ENCODE assay signal across 17 mouse cellular contexts in genomic region chr10:76801237-76801641, GRCm38 (mm10).
DNase-seq lines count a peak whose midpoint lies in the region; ATAC-seq and TF ChIP-seq lines count a peak whose summit lies in the region.
"Had no signal": no experiment of that assay in that cellular context is flagged by ENCODE, and none has a peak within 500 bp of the region (broad histone marks: within the 10 kb centered on the region; RNA-seq: fewer than 3 reads in every experiment).

No protein-coding gene starts in this region.

- TF ChIP-seq POLR2A in olfactory bulb, adult 2 months (IDR thresholded peaks at IDR 0.05; ENCODE audit: insufficient read depth, low read depth, low read length) = no peak

- no peak overlapping the region for H3K9ac ChIP-seq in heart, postnatal 0 days (replicated peaks; ENCODE audit: low read depth, low read length)
- H3K9ac ChIP-seq: forebrain, embryonic 13.5 days; limb, embryonic 13.5 days; midbrain, embryonic 12.5 days had no signal

- no peaks in the 10 kb centered on the region for H3K36me3 ChIP-seq in heart, postnatal 0 days (replicated peaks; ENCODE audit: control insufficient read depth, insufficient read depth, low read length)

- H3K4me1 ChIP-seq in heart, postnatal 0 days (ENCODE audit: control insufficient read depth, insufficient read depth) = 0 out of 2 replicates have a peak, but pooled peaks cover 7% of the 10 kb centered on the region
- peaks cover 51% of the 10 kb centered on the region for H3K4me1 ChIP-seq in olfactory bulb, adult 2 months (ENCODE audit: control insufficient read depth, insufficient read depth, low read length)
- H3K4me1 ChIP-seq: forebrain, embryonic 13.5 days; midbrain, embryonic 12.5 days had no signal

- no peak for TF ChIP-seq CTCF in heart, postnatal 0 days (IDR thresholded peaks at IDR 0.05; ENCODE audit: low read depth)
- TF ChIP-seq CTCF in olfactory bulb, adult 2 months (IDR thresholded peaks at IDR 0.05; ENCODE audit: insufficient read depth, low read depth, low read length) = no peak

- ATAC-seq in heart, postnatal 0 days (ENCODE audit: insufficient read depth, low read depth) = peak; percentile 15; the same call in 1 of the 2 replicates
- no peak for ATAC-seq in monocyte, adult 5-6 weeks (replicated peaks; ENCODE audit: insufficient number of reproducible peaks, low FRiP score, low TSS enrichment, poor library complexity, severe bottlenecking)
- ATAC-seq: forebrain, embryonic 13.5 days had no signal

- H3K4me2 ChIP-seq in heart, postnatal 0 days (ENCODE audit: low read depth, low read length) = no peak overlapping the region
- H3K4me2 ChIP-seq: forebrain, embryonic 13.5 days; heart, embryonic 11.5 days; limb, embryonic 13.5 days; midbrain, embryonic 12.5 days had no signal

- TF ChIP-seq EP300 in heart, postnatal 0 days (IDR thresholded peaks at IDR 0.05; ENCODE audit: low read depth) = no peak

- H3K4me3 ChIP-seq in heart, postnatal 0 days (ENCODE audit: low read depth, low read length) = no peak overlapping the region
- no peak overlapping the region for H3K4me3 ChIP-seq in olfactory bulb, adult 2 months (ENCODE audit: insufficient read depth, low read depth, low read length)
- H3K4me3 ChIP-seq: forebrain, embryonic 13.5 days; limb, embryonic 13.5 days; midbrain, embryonic 12.5 days had no signal

- no peaks in the 10 kb centered on the region for H3K9me3 ChIP-seq in heart, postnatal 0 days (replicated peaks; ENCODE audit: control insufficient read depth, low read length)
- H3K9me3 ChIP-seq: forebrain, embryonic 13.5 days; limb, embryonic 13.5 days; midbrain, embryonic 12.5 days had no signal

- no peak for DNase-seq in heart, postnatal 0 days (ENCODE audit: low spot score)
- no peak for DNase-seq in heart, adult 9 months (ENCODE audit: low spot score in 2 of 2)
- peak; percentile 28 for DNase-seq in lung, postnatal 10 days
- DNase-seq in lung, postnatal 25 days (ENCODE audit: low spot score) = no peak
- peak; percentile 41 to 53 for DNase-seq in cerebellum, adult 18-20 months
- DNase-seq: adrenal gland, postnatal 10 days; heart, postnatal 4 days; kidney, adult 18-20 months; kidney, postnatal 36 days; lung, postnatal 4 days; thymus, adult 18-20 months had no signal

- 28% methylated on average over 5 of the region's 5 CpGs for WGBS in heart, postnatal 0 days
- 16% methylated on average over 5 of the region's 5 CpGs for WGBS in olfactory bulb, adult 2 months

- no peaks in the 10 kb centered on the region for H3K27me3 ChIP-seq in heart, postnatal 0 days (ENCODE audit: control insufficient read depth, insufficient read depth, low read length)
- H3K27me3 ChIP-seq: forebrain, embryonic 13.5 days; limb, embryonic 13.5 days; midbrain, embryonic 12.5 days had no signal

- H3K27ac ChIP-seq in heart, postnatal 0 days (ENCODE audit: low read depth) = no peak overlapping the region
- H3K27ac ChIP-seq in olfactory bulb, adult 2 months (ENCODE audit: insufficient read depth, low read depth, low read length) = peak overlapping the region; percentile 42; the same call in 1 of the 2 replicates
- H3K27ac ChIP-seq: forebrain, embryonic 13.5 days; limb, embryonic 13.5 days; midbrain, embryonic 12.5 days had no signal

Comparison
In these comparisons a context has a peak if more than half of its experiments do, and no peak if none do; other contexts are left out.
1. DNase-seq: peak in lung, postnatal 10 days (single experiment) and cerebellum, adult 18-20 months (2 of 2); none in heart, postnatal 0 days (single experiment), heart, adult 9 months (0 of 2) and lung, postnatal 25 days (single experiment).